Mouse (Mus musculus) lung, postnatal 0 days (tissue): ENCODE results near the gene Tle4.

Source experiments
- CTCF ChIP-seq: IDR thresholded peaks from 2 replicates; pipeline ENCODE4 v1.5.1; 2016; ENCODE audit warnings: antibody characterized with exemption, mild to moderate bottlenecking
- EP300 ChIP-seq: IDR thresholded peaks from 2 replicates; pipeline ENCODE4 v1.6.1; 2016; ENCODE audit warnings: antibody characterized with exemption, mild to moderate bottlenecking, control low read depth

GRCm38 (mm10) chr19:14479711-14480110 lies 118.1 kb downstream of the Tle4 start:
- TF ChIP-seq EP300 (no peak), CTCF (no peak)
